Mouse (Mus musculus) myocyte (in vitro differentiated cells): ENCODE measurements at regions not wholly inside any gene's neighbourhood (a gene's known extent, or its start where the extent isn't known, plus 50 kb on each side); places are given as distances from the start of the nearest gene placed in this dataset.

ENCODE experiments used
- H3K27me3 ChIP-seq: one replicate; pipeline ENCODE4 v1.6.1; 2011; ENCODE audit not compliant: control insufficient read depth, insufficient read depth, insufficient read length
- H3K36me3 ChIP-seq: one replicate; pipeline ENCODE4 v1.6.1; 2011; ENCODE audit not compliant: control insufficient read depth, insufficient read depth
- H3K4me2 ChIP-seq: one replicate; pipeline ENCODE4 v1.6.1; 2011; ENCODE audit warnings: low read depth, control low read depth
- H3K4me3 ChIP-seq: one replicate; pipeline ENCODE4 v1.5.1; 2011; ENCODE audit warnings: mild to moderate bottlenecking, control low read depth, moderate library complexity
- H3K79me2 ChIP-seq: one replicate; pipeline ENCODE4 v1.6.1; 2011; ENCODE audit not compliant: control insufficient read depth, insufficient read depth
- H3ac ChIP-seq: one replicate; pipeline ENCODE4 v1.6.1; 2011; ENCODE audit not compliant: control insufficient read depth, insufficient read length
- CEBPB ChIP-seq: IDR thresholded peaks from 2 replicates; pipeline ENCODE4 v1.6.1; 2011; ENCODE audit warnings: mild to moderate bottlenecking, moderate library complexity; ENCODE audit not compliant: poor library complexity, insufficient read depth, severe bottlenecking
- E2F4 ChIP-seq: IDR thresholded peaks from one replicate; pipeline ENCODE4 v1.6.1; 2011; ENCODE audit warnings: mild to moderate bottlenecking, control low read depth, moderate library complexity; ENCODE audit not compliant: insufficient read depth
- MAX ChIP-seq: IDR thresholded peaks from one replicate; pipeline ENCODE4 v1.6.1; 2011; ENCODE audit warnings: low read depth, mild to moderate bottlenecking, control low read depth
- MYOD1 ChIP-seq, 3 experiments: IDR thresholded peaks; one replicate each; pipeline ENCODE4 v1.6.1; 2011; ENCODE audit warnings: control low read depth in 2 of 3, low read depth in 2 of 3, mild to moderate bottlenecking in 2 of 3, moderate library complexity in 1 of 3; ENCODE audit not compliant: insufficient read length in 2 of 3, control insufficient read depth in 1 of 3
- MYOG ChIP-seq, 3 experiments: IDR thresholded peaks; one replicate each; pipeline ENCODE4 v1.6.1; 2011; ENCODE audit warnings: control low read depth in 2 of 3, low read depth in 2 of 3, mild to moderate bottlenecking in 2 of 3; ENCODE audit not compliant: insufficient read length in 2 of 3, control insufficient read depth in 1 of 3, insufficient read depth in 1 of 3
- POLR2A ChIP-seq: IDR thresholded peaks from one replicate; pipeline ENCODE4 v1.6.1; 2011; ENCODE audit warnings: low read depth, mild to moderate bottlenecking, control low read depth, moderate library complexity; ENCODE audit not compliant: insufficient read length
- POLR2AphosphoS2 ChIP-seq: IDR thresholded peaks from one replicate; pipeline ENCODE4 v1.6.1; 2011; ENCODE audit warnings: low read depth, control low read depth; ENCODE audit not compliant: insufficient read length
- REST ChIP-seq: IDR thresholded peaks from one replicate; pipeline ENCODE4 v1.6.1; 2011; ENCODE audit warnings: mild to moderate bottlenecking, control low read depth, moderate library complexity; ENCODE audit not compliant: insufficient read depth, insufficient read length
- SRF ChIP-seq: IDR thresholded peaks from one replicate; pipeline ENCODE4 v1.6.1; 2011; ENCODE audit warnings: low read depth; ENCODE audit not compliant: control insufficient read depth, insufficient read length
- TCF12 ChIP-seq: IDR thresholded peaks from one replicate; pipeline ENCODE4 v1.6.1; 2011; ENCODE audit warnings: mild to moderate bottlenecking, control low read depth; ENCODE audit not compliant: poor library complexity, insufficient read depth, severe bottlenecking
- TCF3 ChIP-seq: IDR thresholded peaks from one replicate; pipeline ENCODE4 v1.6.1; 2011; ENCODE audit warnings: low read depth, control low read depth; ENCODE audit not compliant: insufficient read length
- USF1 ChIP-seq: IDR thresholded peaks from one replicate; pipeline ENCODE4 v1.6.1; 2011; ENCODE audit warnings: low read depth, mild to moderate bottlenecking, control low read depth, moderate library complexity

DNA sequence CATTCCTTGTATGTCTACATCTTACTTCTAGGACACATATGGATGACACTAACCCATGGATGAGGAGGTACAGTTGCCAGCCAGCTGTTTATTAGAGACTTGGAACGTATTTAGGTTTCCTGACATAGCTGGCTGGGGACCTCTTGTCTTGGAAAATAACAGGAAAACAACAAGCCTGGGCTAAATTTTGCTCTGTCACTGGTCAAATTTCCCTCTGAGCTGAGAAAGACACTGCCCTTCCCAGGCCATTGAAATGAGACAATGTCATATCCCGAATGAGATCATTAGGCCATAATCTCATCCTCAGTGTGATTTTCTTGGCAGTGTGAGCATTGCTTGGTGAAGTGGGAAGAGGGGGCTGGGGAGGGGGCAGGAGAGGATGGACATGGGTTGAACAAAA is 321.9 kb upstream of the Pard3b start:
- TF ChIP-seq POLR2A (no peak), SRF (no peak), REST (no peak), MYOD1 (IDR thresholded peaks at IDR 0.05; ENCODE audit: control insufficient read depth in 1 of 3, insufficient read length in 2 of 3, low read depth in 2 of 3) (no peak), MAX (no peak), USF1 (no peak), CEBPB (no peak), TCF3 (no peak), E2F4 (no peak), TCF12 (no peak), MYOG (IDR thresholded peaks at IDR 0.05; ENCODE audit: control insufficient read depth in 1 of 3, insufficient read depth in 1 of 3, insufficient read length in 2 of 3, low read depth in 2 of 3) (no peak), POLR2AphosphoS2 (no peak)
- no peak overlapping the region for H3ac ChIP-seq
- no peaks in the 10 kb centered on the region for H3K36me3 ChIP-seq
- H3K79me2 ChIP-seq: no peaks in the 10 kb centered on the region
- no peaks in the 10 kb centered on the region for H3K27me3 ChIP-seq
- H3K4me2 ChIP-seq: no peak overlapping the region
- H3K4me3 ChIP-seq: no peak overlapping the region

DNA sequence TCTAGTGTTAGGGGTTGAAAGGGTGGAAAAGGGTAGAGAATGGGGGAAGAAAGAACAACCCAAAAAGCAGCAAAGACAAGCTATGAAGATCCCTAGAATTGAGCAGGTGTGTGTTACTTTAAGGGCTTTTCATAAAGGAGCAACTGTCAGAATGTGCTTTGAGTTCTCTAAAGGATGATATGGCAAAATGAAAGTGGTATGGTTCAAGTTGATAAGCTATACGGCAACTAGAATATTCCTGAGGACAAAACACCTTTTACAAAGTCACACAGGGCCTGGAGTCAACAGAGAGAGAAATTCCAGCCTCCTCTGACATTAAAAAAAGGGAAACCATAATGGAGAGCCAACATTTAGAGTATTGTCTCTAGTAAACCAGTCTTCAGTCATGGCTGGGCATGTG is 320.6 kb upstream of the Pard3b start:
- Histone ChIP-seq H3K36me3 (no peaks in the 10 kb centered on the region), H3K79me2 (no peaks in the 10 kb centered on the region), H3K4me2 (no peak overlapping the region), H3K4me3 (no peak overlapping the region), H3ac (no peak overlapping the region), H3K27me3 (no peaks in the 10 kb centered on the region)
- TF ChIP-seq POLR2A (no peak), TCF12 (no peak), MAX (no peak), CEBPB (no peak), E2F4 (no peak), REST (no peak), TCF3 (no peak), POLR2AphosphoS2 (no peak), SRF (no peak), MYOD1 (IDR thresholded peaks at IDR 0.05; ENCODE audit: control insufficient read depth in 1 of 3, insufficient read length in 2 of 3, low read depth in 2 of 3) (no peak), MYOG (IDR thresholded peaks at IDR 0.05; ENCODE audit: control insufficient read depth in 1 of 3, insufficient read depth in 1 of 3, insufficient read length in 2 of 3, low read depth in 2 of 3) (no peak)

DNA sequence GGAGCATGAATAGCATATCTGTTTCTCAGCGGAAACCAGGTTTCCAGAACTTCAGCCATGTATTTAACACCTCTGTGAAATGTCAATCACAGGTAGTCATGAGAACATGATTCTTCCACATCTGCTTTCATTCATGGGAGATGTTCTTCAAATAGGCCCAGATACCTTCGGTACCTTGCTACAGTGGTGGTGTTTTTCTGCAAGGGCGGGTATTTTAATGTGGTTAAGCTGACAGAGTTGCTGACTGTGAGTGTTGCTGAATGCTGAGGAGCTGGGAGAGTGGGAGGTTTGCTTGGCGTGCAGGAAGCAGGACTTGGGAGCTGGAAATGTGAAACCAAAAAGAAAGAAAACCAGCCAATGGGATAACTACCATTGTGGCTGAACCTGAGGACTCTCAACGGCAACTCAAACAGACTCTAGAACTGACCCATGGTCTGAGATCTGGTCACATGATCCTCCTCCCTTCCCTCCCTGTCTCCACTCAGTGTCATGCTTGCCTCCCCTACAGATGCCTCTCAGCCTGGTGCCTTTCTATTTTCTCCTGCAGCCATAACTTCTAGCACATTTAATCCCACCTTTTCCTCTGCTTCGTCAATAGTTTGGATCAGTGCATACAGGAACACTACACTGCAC is 317.0 kb upstream of the Pard3b start:
- TF ChIP-seq REST: no peak
- no peak for TF ChIP-seq E2F4
- TF ChIP-seq MAX: no peak
- no peak for TF ChIP-seq MYOD1 (IDR thresholded peaks at IDR 0.05; ENCODE audit: control insufficient read depth in 1 of 3, insufficient read length in 2 of 3, low read depth in 2 of 3)
- TF ChIP-seq CEBPB: no peak
- no peak for TF ChIP-seq POLR2AphosphoS2
- TF ChIP-seq TCF3: no peak
- TF ChIP-seq POLR2A: no peak
- no peak for TF ChIP-seq TCF12
- no peak for TF ChIP-seq USF1
- TF ChIP-seq SRF: no peak
- TF ChIP-seq MYOG (IDR thresholded peaks at IDR 0.05; ENCODE audit: control insufficient read depth in 1 of 3, insufficient read depth in 1 of 3, insufficient read length in 2 of 3, low read depth in 2 of 3): no peak
- no peaks in the 10 kb centered on the region for H3K27me3 ChIP-seq
- H3K4me2 ChIP-seq: no peak overlapping the region

DNA sequence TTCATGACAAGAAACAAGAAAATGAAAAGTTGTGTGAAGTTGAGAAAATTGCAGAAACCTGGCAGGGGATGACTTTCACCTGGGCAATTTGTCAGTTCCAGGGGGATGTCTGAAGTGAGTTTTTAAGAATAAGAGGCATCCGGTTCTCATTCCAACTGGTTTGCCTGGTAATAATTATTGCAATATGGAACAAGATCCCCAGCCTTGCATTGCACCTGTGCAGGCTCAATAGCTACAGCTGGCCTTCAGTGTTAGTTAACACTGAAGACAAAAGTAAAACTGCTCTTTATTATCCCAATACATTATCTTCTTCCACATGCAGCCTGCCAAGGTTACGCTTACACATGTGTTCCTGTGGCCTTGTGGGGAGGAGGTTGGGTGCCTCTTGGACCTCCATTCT is 307.2 kb upstream of the Pard3b start:
- Histone ChIP-seq H3K36me3 (no peaks in the 10 kb centered on the region), H3ac (no peak overlapping the region), H3K27me3 (no peaks in the 10 kb centered on the region), H3K79me2 (no peaks in the 10 kb centered on the region), H3K4me3 (no peak overlapping the region), H3K4me2 (no peak overlapping the region)
- TF ChIP-seq USF1 (no peak), POLR2AphosphoS2 (no peak), MYOD1 (IDR thresholded peaks at IDR 0.05; ENCODE audit: control insufficient read depth in 1 of 3, insufficient read length in 2 of 3, low read depth in 2 of 3) (no peak), TCF12 (no peak), TCF3 (no peak), E2F4 (no peak)

More for the DNA sequence above, 317.0 kb upstream of the Pard3b start:
- no peak overlapping the region for H3K4me3 ChIP-seq
- H3ac ChIP-seq: no peak overlapping the region
- H3K36me3 ChIP-seq: no peaks in the 10 kb centered on the region
- H3K79me2 ChIP-seq: no peaks in the 10 kb centered on the region

DNA sequence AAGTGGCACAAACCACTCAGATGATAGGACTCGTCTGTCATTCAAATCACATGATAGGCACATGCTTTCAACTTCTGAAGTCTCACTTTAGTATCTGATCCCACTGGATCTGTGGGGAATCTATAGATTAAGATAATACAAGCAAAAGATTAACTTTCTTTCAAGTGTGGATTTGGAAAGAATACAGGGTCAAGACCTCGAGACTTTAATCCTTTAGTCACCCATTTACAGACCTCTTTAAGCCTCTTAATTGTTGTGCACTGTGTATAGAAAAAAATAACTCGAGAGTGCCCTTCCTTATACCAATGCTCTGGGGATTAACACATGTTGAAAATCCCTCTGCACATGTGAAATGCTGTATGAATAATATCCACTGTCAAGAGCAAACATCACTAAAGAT is 306.7 kb upstream of the Pard3b start:
- no peak for TF ChIP-seq REST
- no peak for TF ChIP-seq SRF
- no peak for TF ChIP-seq POLR2AphosphoS2
- no peak for TF ChIP-seq TCF3
- no peak for TF ChIP-seq CEBPB
- TF ChIP-seq MYOD1 (IDR thresholded peaks at IDR 0.05; ENCODE audit: control insufficient read depth in 1 of 3, insufficient read length in 2 of 3, low read depth in 2 of 3): no peak
- TF ChIP-seq MAX: no peak
- TF ChIP-seq E2F4: no peak
- no peak for TF ChIP-seq USF1
- TF ChIP-seq TCF12: no peak
- no peak for TF ChIP-seq POLR2A
- no peak for TF ChIP-seq MYOG (IDR thresholded peaks at IDR 0.05; ENCODE audit: control insufficient read depth in 1 of 3, insufficient read depth in 1 of 3, insufficient read length in 2 of 3, low read depth in 2 of 3)
- Histone ChIP-seq H3K36me3 (no peaks in the 10 kb centered on the region), H3K27me3 (no peaks in the 10 kb centered on the region), H3K79me2 (no peaks in the 10 kb centered on the region), H3K4me3 (no peak overlapping the region), H3ac (no peak overlapping the region), H3K4me2 (no peak overlapping the region)
